Mouse (Mus musculus) hindbrain, embryonic 10.5 days (tissue): Measurements from ENCODE around the gene St6galnac3. TPM values are rescaled to one million over a fixed set of nuclear protein-coding genes. Genes with fewer than 3 reads are reported as not detected.
A peak's percentile ranks its signal among the peaks of the same experiment; 100 is the strongest.

Source experiments
- DNase-seq: peaks from one replicate; pipeline ENCODE4 v3.0.0-alpha.2; 2017; ENCODE audit warnings: low spot score
- H3K27ac ChIP-seq: fragments of 300-500 bp; sonication (generic); 2 replicates; pipeline ENCODE4 v1.5.1; 2016; ENCODE audit warnings: mild to moderate bottlenecking, moderate library complexity
- H3K27me3 ChIP-seq: fragments of 300-500 bp; sonication (generic); 2 replicates; pipeline ENCODE4 v1.6.1; 2016; ENCODE audit warnings: mild to moderate bottlenecking; ENCODE audit not compliant: poor library complexity, insufficient read depth, severe bottlenecking
- H3K36me3 ChIP-seq: fragments of 300-500 bp; sonication (generic); 2 replicates; pipeline ENCODE4 v1.6.1; 2016; ENCODE audit warnings: mild to moderate bottlenecking, moderate library complexity
- H3K4me1 ChIP-seq: fragments of 300-500 bp; sonication (generic); replicated peaks from 2 replicates; pipeline ENCODE4 v1.6.1; 2016; ENCODE audit warnings: mild to moderate bottlenecking
- H3K4me3 ChIP-seq: fragments of 300-500 bp; sonication (generic); 2 replicates; pipeline ENCODE4 v1.5.1; 2016; ENCODE audit warnings: mild to moderate bottlenecking, moderate library complexity
- H3K9me3 ChIP-seq: fragments of 300-500 bp; sonication (generic); 2 replicates; pipeline ENCODE4 v1.6.1; 2016; ENCODE audit warnings: mild to moderate bottlenecking, moderate library complexity
- WGBS: fragments of 180-500 bp; shearing (Covaris S2); methylation state at CpG from one replicate; pipeline ENCODE4 v1.1.7; 2016; 5-methylcytosine and 5-hydroxymethylcytosine counted together
- polyA plus RNA-seq: library from polyadenylated mRNA; unstranded; fragments of >200 nt; fragmentation: Nextera tagmentation; extraction: Ambion mirVana; gene quantifications from 2 replicates; pipeline ENCODE4 v1.2.1, GENCODE M21; 2016

The St6galnac3 gene
- polyA plus RNA-seq, 1 experiment from 2014 or later, result 32.4 TPM

DNA sequence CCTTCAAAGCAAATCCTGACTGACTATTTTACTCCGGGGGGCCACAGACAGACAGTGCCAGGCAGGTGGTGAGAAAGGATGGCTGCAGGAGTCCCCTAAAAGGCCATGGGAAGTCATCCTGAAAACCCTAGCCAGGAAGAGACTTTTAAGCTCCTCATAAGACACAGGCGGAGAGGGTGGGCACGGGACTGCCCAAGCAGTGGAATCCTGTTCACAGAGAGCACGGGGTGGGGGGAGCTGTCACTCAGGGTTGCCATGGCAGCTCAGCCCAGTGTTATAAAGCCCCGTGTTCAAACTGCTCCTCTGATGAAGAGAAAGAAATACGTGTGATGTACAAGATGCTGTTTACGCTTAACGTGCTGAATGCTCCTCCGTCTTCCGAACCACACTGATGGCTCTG lies 375.0 kb downstream of the St6galnac3 start:
- DNase-seq, result peak; percentile 48
- Histone ChIP-seq H3K27ac (peak overlapping the region; percentile 23; the same call in 1 of the 2 replicates), H3K36me3 (no peaks in the 10 kb centered on the region)

GRCm38 (mm10) chr3:153348797-153349465 lies 376.0 kb downstream of the St6galnac3 start:
- H3K4me1 ChIP-seq, result peaks cover 28% of the 10 kb centered on the region
- H3K27ac ChIP-seq, result no peak overlapping the region
- H3K4me3 ChIP-seq, result no peak overlapping the region
- no peaks in the 10 kb centered on the region for H3K9me3 ChIP-seq
- WGBS, result 92% methylated on average over 9 of the region's 9 CpGs
- no peaks in the 10 kb centered on the region for H3K36me3 ChIP-seq
- H3K27me3 ChIP-seq, result no peaks in the 10 kb centered on the region
- DNase-seq, result no peak

More for the DNA sequence above, 375.0 kb downstream of the St6galnac3 start:
- WGBS, result 54% methylated on average over 10 of the region's 10 CpGs
- H3K27me3 ChIP-seq, result no peaks in the 10 kb centered on the region
- H3K4me3 ChIP-seq, result no peak overlapping the region
- no peaks in the 10 kb centered on the region for H3K9me3 ChIP-seq
- peaks cover 28% of the 10 kb centered on the region for H3K4me1 ChIP-seq

- Histone ChIP-seq H3K27ac (no peak overlapping the region), H3K9me3 (no peaks in the 10 kb centered on the region), H3K4me3 (no peak overlapping the region), H3K36me3 (no peaks in the 10 kb centered on the region), H3K27me3 (no peaks in the 10 kb centered on the region), H3K4me1 (peaks cover 2% of the 10 kb centered on the region)
- 86% methylated on average over 5 of the region's 5 CpGs for WGBS
- no peak for DNase-seq
These were observed 380.0 kb downstream of the St6galnac3 start for GRCm38 (mm10) chr3:153344979-153345378.

DNA sequence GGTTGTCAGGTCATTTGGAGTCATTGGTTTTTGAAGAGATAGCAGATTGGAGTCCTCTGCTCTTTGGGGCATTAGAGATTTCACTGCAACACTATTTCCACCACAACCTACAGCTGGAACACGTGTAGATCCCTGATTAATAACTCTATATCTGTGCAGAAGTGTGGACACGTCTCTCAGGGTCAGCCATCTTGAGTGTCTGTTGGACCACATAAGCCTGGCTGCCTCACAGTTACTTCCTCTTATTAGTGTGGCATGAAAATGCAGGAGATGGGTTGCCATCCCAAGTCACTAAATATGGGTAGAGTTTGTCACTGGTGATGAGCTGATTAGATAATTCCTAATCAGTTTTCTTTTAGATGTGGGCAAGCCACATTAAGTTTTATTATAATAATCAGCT lies 385.0 kb downstream of the St6galnac3 start:
- no peak for DNase-seq
- H3K36me3 ChIP-seq, result no peaks in the 10 kb centered on the region
- no peaks in the 10 kb centered on the region for H3K4me1 ChIP-seq
- no peak overlapping the region for H3K27ac ChIP-seq
- WGBS, result 85% methylated on average over 2 of the region's 2 CpGs
- no peaks in the 10 kb centered on the region for H3K27me3 ChIP-seq
- H3K9me3 ChIP-seq, result no peaks in the 10 kb centered on the region
- no peak overlapping the region for H3K4me3 ChIP-seq

DNA sequence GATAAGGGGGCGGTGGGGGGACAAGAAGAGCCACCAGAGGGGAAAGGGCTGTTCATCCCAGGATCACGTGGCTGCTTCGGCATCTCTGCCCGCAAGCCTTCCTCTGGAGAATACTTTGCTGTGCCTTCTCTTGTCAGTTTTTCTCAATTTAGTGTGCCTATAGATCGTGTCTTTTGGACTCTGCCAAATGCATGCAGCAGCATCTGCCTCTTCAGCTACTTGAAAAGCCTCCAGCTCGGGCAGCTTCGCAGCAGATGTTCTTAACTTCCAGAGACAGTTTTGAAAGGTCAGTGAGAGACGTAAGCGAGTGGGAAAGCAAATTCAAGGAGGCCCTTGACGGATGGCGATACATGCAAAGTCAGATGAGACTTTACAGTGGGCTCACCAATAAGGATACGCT lies 385.9 kb downstream of the St6galnac3 start:
- Histone ChIP-seq H3K4me3 (no peak overlapping the region), H3K36me3 (no peaks in the 10 kb centered on the region), H3K4me1 (no peaks in the 10 kb centered on the region), H3K27me3 (no peaks in the 10 kb centered on the region), H3K27ac (no peak overlapping the region), H3K9me3 (no peaks in the 10 kb centered on the region)
- WGBS, result 83% methylated on average over 12 of the region's 12 CpGs
- no peak for DNase-seq

- 88% methylated on average over 3 of the region's 3 CpGs for WGBS
- H3K9me3 ChIP-seq, result no peaks in the 10 kb centered on the region
- DNase-seq, result no peak
- no peaks in the 10 kb centered on the region for H3K36me3 ChIP-seq
- H3K4me1 ChIP-seq, result no peaks in the 10 kb centered on the region
- no peaks in the 10 kb centered on the region for H3K27me3 ChIP-seq
- 0 out of 2 replicates have a peak overlapping the region, but pooled peaks have one; percentile 19 for H3K27ac ChIP-seq
- no peak overlapping the region for H3K4me3 ChIP-seq
These were observed 387.2 kb downstream of the St6galnac3 start for GRCm38 (mm10) chr3:153337779-153338178.

- WGBS, result 87% methylated on average over 2 of the region's 2 CpGs
- Histone ChIP-seq H3K36me3 (no peaks in the 10 kb centered on the region), H3K27me3 (no peaks in the 10 kb centered on the region), H3K27ac (no peak overlapping the region), H3K4me3 (no peak overlapping the region), H3K4me1 (no peaks in the 10 kb centered on the region), H3K9me3 (no peaks in the 10 kb centered on the region)
- no peak for DNase-seq
These were observed 387.8 kb downstream of the St6galnac3 start for GRCm38 (mm10) chr3:153337221-153337620.

DNA sequence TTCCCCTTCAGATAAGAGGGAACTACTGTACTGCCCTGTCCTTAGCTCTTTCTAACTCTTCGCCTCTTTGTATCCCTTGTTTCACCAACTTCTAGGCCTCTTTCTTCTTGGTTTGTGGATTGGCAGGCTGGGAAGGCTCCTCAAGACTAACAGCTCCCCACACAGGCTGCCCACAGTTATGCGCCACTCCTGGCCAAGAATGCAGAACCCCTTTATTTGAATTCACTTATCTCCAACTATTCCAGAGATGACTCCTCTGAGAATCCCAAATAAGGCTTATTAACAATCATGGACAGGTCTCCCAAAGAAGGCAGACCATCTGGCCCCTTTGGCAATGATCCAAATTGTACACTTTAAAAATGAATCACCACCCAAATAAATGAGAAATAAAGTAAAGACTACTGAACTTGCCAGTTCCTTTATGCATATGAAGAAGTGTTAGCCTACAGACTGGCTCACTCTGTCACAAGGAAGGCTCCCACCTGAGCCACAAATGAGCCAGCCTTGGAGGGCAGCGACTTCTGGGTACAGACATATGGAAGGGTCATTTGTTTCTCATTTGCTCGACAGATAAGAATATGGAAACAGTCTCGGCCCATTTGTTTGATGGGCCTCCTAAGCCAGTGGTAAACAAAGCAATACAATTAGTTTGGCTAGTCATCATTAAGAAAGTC lies 390.7 kb downstream of the St6galnac3 start:
- no peak for DNase-seq
- no peak overlapping the region for H3K27ac ChIP-seq
- WGBS, result 80% methylated on average over 5 of the region's 5 CpGs

DNA sequence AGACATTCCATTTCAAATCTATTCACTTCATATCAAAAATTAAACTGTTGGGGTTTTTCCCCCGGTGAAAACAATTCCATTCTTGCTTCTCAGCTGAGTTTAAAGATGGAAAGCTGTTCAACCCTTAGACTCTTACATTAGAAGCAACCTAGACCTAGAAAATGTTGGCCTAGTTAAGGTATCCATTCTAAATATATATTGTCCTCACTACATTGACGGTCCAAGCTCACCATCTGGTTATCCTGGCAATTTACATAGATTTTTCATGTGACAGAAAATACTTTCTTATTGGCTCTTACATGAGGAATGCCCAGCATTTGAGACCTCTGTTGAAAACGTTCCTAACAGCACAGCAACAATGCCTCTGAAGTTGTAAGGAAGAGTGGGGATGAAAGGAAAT lies 400.7 kb downstream of the St6galnac3 start:
- H3K9me3 ChIP-seq, result no peaks in the 10 kb centered on the region
- 85% methylated on average over 3 of the region's 3 CpGs for WGBS
- no peaks in the 10 kb centered on the region for H3K36me3 ChIP-seq
- no peak overlapping the region for H3K4me3 ChIP-seq
- no peak overlapping the region for H3K27ac ChIP-seq
- DNase-seq, result no peak
- no peaks in the 10 kb centered on the region for H3K27me3 ChIP-seq
- H3K4me1 ChIP-seq, result peaks cover 9% of the 10 kb centered on the region

More for the DNA sequence above, 390.7 kb downstream of the St6galnac3 start:
- no peaks in the 10 kb centered on the region for H3K36me3 ChIP-seq
- no peaks in the 10 kb centered on the region for H3K9me3 ChIP-seq
- H3K4me3 ChIP-seq, result no peak overlapping the region
- no peaks in the 10 kb centered on the region for H3K27me3 ChIP-seq
- no peaks in the 10 kb centered on the region for H3K4me1 ChIP-seq

GRCm38 (mm10) chr3:153323446-153323845 lies 401.5 kb downstream of the St6galnac3 start:
- H3K4me1 ChIP-seq, result peaks cover 9% of the 10 kb centered on the region
- H3K27ac ChIP-seq, result no peak overlapping the region
- WGBS, result 88% methylated on average over 8 of the region's 8 CpGs
- no peaks in the 10 kb centered on the region for H3K9me3 ChIP-seq
- no peaks in the 10 kb centered on the region for H3K27me3 ChIP-seq
- no peak overlapping the region for H3K4me3 ChIP-seq
- no peak for DNase-seq
- no peaks in the 10 kb centered on the region for H3K36me3 ChIP-seq

- Histone ChIP-seq H3K4me3 (no peak overlapping the region), H3K36me3 (no peaks in the 10 kb centered on the region; the same call in 1 of the 2 replicates), H3K4me1 (no peaks in the 10 kb centered on the region), H3K27ac (no peak overlapping the region), H3K9me3 (no peaks in the 10 kb centered on the region; the same call in 1 of the 2 replicates), H3K27me3 (no peaks in the 10 kb centered on the region)
- DNase-seq, result no peak
- 74% methylated on average over 9 of the region's 9 CpGs for WGBS
These were observed 411.4 kb downstream of the St6galnac3 start for GRCm38 (mm10) chr3:153313583-153313982.

- no peak for DNase-seq
- Histone ChIP-seq H3K27ac (no peak overlapping the region), H3K4me3 (no peak overlapping the region), H3K9me3 (no peaks in the 10 kb centered on the region; the same call in 1 of the 2 replicates), H3K27me3 (no peaks in the 10 kb centered on the region), H3K4me1 (no peaks in the 10 kb centered on the region), H3K36me3 (no peaks in the 10 kb centered on the region; the same call in 1 of the 2 replicates)
- WGBS, result 94% methylated on average over 9 of the region's 9 CpGs
These were observed 411.8 kb downstream of the St6galnac3 start for GRCm38 (mm10) chr3:153313167-153313566.

GRCm38 (mm10) chr3:153312006-153312405 lies 413.0 kb downstream of the St6galnac3 start:
- Histone ChIP-seq H3K9me3 (no peaks in the 10 kb centered on the region; the same call in 1 of the 2 replicates), H3K27me3 (no peaks in the 10 kb centered on the region), H3K36me3 (no peaks in the 10 kb centered on the region; the same call in 1 of the 2 replicates), H3K4me3 (no peak overlapping the region), H3K27ac (no peak overlapping the region), H3K4me1 (no peaks in the 10 kb centered on the region)
- WGBS, result 83% methylated on average over 3 of the region's 3 CpGs
- no peak for DNase-seq
